Mouse (Mus musculus) lung, postnatal 10 days (tissue): ENCODE measurements at regions not wholly inside any gene's neighbourhood (a gene's known extent, or its start where the extent isn't known, plus 50 kb on each side); places are given as distances from the start of the nearest gene placed in this dataset.
"Not testable (repeated sequence)": the region's sequence is repeated elsewhere in the genome, so short reads cannot be mapped to it uniquely, and the experiment has no call there.

Experiments
- DNase-seq: peaks from one replicate; pipeline ENCODE4 v3.0.0; 2021

DNA sequence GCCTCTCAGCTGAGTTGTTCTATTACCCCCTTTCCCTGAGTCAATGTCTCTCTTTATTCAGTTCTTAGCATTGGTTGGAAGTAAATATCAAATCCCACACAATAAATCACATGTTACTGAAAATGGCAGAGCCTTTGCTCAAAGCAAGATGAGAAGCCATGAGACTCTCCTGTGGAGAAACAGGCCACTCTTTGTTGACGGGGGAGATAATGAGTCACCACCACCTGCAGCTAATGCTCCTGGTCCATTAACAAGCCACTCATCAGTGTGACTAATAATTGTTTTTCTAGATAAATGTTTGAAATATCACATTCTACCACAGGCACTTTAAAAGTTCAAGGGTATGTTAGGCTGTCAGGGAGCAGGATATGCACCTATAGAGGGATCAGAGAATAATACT is 61.0 kb upstream of the Galnt18 start:
- no peak for DNase-seq

GRCm38 (mm10) chr7:111838162-111838561 is 58.4 kb upstream of the Galnt18 start:
- DNase-seq, result no peak

DNA sequence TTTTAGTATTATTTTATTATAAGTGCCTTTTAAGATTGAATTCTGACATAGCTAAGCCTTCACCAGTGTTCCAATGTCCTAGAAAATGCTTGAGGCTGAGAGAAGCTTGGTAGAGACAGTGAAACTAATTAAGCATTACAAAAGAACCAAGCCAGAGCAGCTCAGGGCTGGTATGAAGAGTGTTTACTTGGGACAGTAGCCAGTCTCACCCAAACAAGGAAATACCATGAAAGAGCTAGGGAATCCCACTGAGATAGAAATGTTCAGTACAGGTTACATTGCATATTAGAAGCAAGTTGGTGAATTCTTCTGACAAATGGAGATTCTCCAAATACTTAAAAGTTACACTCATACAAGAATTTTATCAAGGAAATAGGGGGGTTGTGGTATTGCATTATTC is 54.6 kb upstream of the Galnt18 start:
- DNase-seq, result not testable (repeated sequence)

- DNase-seq, result no peak
Measured at GRCm38 (mm10) chr7:111829931-111830330, 50.2 kb upstream of the Galnt18 start.
